Mouse (Mus musculus): Measurements from ENCODE around the gene Lsm10. TPM values are rescaled to one million over a fixed set of nuclear protein-coding genes. Genes with fewer than 3 reads are reported as not detected.

Gene Lsm10
- polyA plus RNA-seq, 1 experiment, result 41.9 TPM

GRCm38 (mm10) chr4:126097711-126098253, 1.4 kb downstream of the Lsm10 start:
- H3K4me1 ChIP-seq (ENCODE audit: control insufficient read depth, insufficient read depth, low read length), result peaks cover 6% of the 10 kb centered on the region
- H3K4me3 ChIP-seq (ENCODE audit: control insufficient read depth, low read depth, low read length), result no peak overlapping the region
- TF ChIP-seq POLR2A (IDR thresholded peaks at IDR 0.05; ENCODE audit: control insufficient read depth, low read depth, low read length) (no peak), CTCF (IDR thresholded peaks at IDR 0.05; ENCODE audit: control insufficient read depth, insufficient read depth, insufficient replicate concordance, low read depth, low read length) (no peak)
- H3K27me3 ChIP-seq (ENCODE audit: control insufficient read depth, insufficient read depth, low read length), result no peaks in the 10 kb centered on the region
- H3K36me3 ChIP-seq (ENCODE audit: control insufficient read depth, insufficient read depth, low read length), result no peaks in the 10 kb centered on the region
- no peak overlapping the region for H3K27ac ChIP-seq (ENCODE audit: control insufficient read depth, insufficient read depth, low read depth, low read length)

- Histone ChIP-seq H3K27me3 (ENCODE audit: control insufficient read depth, insufficient read depth, low read length) (no peaks in the 10 kb centered on the region), H3K27ac (ENCODE audit: control insufficient read depth, insufficient read depth, low read depth, low read length) (no peak overlapping the region), H3K4me1 (ENCODE audit: control insufficient read depth, insufficient read depth, low read length) (peaks cover 9% of the 10 kb centered on the region), H3K36me3 (ENCODE audit: control insufficient read depth, insufficient read depth, low read length) (no peaks in the 10 kb centered on the region), H3K4me3 (ENCODE audit: control insufficient read depth, low read depth, low read length) (no peak overlapping the region)
- TF ChIP-seq CTCF (IDR thresholded peaks at IDR 0.05; ENCODE audit: control insufficient read depth, insufficient read depth, insufficient replicate concordance, low read depth, low read length), result no peak
- TF ChIP-seq POLR2A (IDR thresholded peaks at IDR 0.05; ENCODE audit: control insufficient read depth, low read depth, low read length), result no peak
Observed at GRCm38 (mm10) chr4:126099365-126099764, 2.9 kb downstream of the Lsm10 start.

GRCm38 (mm10) chr4:126100764-126101163, 4.3 kb downstream of the Lsm10 start:
- TF ChIP-seq POLR2A (IDR thresholded peaks at IDR 0.05; ENCODE audit: control insufficient read depth, low read depth, low read length) (no peak), CTCF (IDR thresholded peaks at IDR 0.05; ENCODE audit: control insufficient read depth, insufficient read depth, insufficient replicate concordance, low read depth, low read length) (no peak)
- Histone ChIP-seq H3K4me3 (ENCODE audit: control insufficient read depth, low read depth, low read length) (no peak overlapping the region), H3K27ac (ENCODE audit: control insufficient read depth, insufficient read depth, low read depth, low read length) (no peak overlapping the region), H3K36me3 (ENCODE audit: control insufficient read depth, insufficient read depth, low read length) (no peaks in the 10 kb centered on the region), H3K27me3 (ENCODE audit: control insufficient read depth, insufficient read depth, low read length) (no peaks in the 10 kb centered on the region), H3K4me1 (ENCODE audit: control insufficient read depth, insufficient read depth, low read length) (peaks cover 16% of the 10 kb centered on the region)

- TF ChIP-seq CTCF (IDR thresholded peaks at IDR 0.05; ENCODE audit: control insufficient read depth, insufficient read depth, insufficient replicate concordance, low read depth, low read length) (no peak), POLR2A (IDR thresholded peaks at IDR 0.05; ENCODE audit: control insufficient read depth, low read depth, low read length) (no peak)
- H3K4me1 ChIP-seq (ENCODE audit: control insufficient read depth, insufficient read depth, low read length), result peaks cover 16% of the 10 kb centered on the region
- H3K27me3 ChIP-seq (ENCODE audit: control insufficient read depth, insufficient read depth, low read length), result no peaks in the 10 kb centered on the region
- no peaks in the 10 kb centered on the region for H3K36me3 ChIP-seq (ENCODE audit: control insufficient read depth, insufficient read depth, low read length)
- H3K4me3 ChIP-seq (ENCODE audit: control insufficient read depth, low read depth, low read length), result no peak overlapping the region
- peak overlapping the region; percentile 83; the same call in 1 of the 2 replicates for H3K27ac ChIP-seq (ENCODE audit: control insufficient read depth, insufficient read depth, low read depth, low read length)
Observed at GRCm38 (mm10) chr4:126102061-126102841, 5.8 kb downstream of the Lsm10 start.

GRCm38 (mm10) chr4:126103057-126103581, 6.7 kb downstream of the Lsm10 start:
- Histone ChIP-seq H3K27ac (ENCODE audit: control insufficient read depth, insufficient read depth, low read depth, low read length) (peak overlapping the region; percentile 83), H3K27me3 (ENCODE audit: control insufficient read depth, insufficient read depth, low read length) (no peaks in the 10 kb centered on the region), H3K4me1 (ENCODE audit: control insufficient read depth, insufficient read depth, low read length) (peaks cover 16% of the 10 kb centered on the region), H3K4me3 (ENCODE audit: control insufficient read depth, low read depth, low read length) (peak overlapping the region; percentile 94), H3K36me3 (ENCODE audit: control insufficient read depth, insufficient read depth, low read length) (no peaks in the 10 kb centered on the region)
- TF ChIP-seq CTCF (IDR thresholded peaks at IDR 0.05; ENCODE audit: control insufficient read depth, insufficient read depth, insufficient replicate concordance, low read depth, low read length) (no peak), POLR2A (IDR thresholded peaks at IDR 0.05; ENCODE audit: control insufficient read depth, low read depth, low read length) (no peak)

GRCm38 (mm10) chr4:126103590-126104068, 7.2 kb downstream of the Lsm10 start, which contains the start of gene Stk40:
TSS of gene Stk40 (plus strand) at chr4:126103957.
- Histone ChIP-seq H3K36me3 (ENCODE audit: control insufficient read depth, insufficient read depth, low read length) (no peaks in the 10 kb centered on the region), H3K27me3 (ENCODE audit: control insufficient read depth, insufficient read depth, low read length) (no peaks in the 10 kb centered on the region), H3K4me1 (ENCODE audit: control insufficient read depth, insufficient read depth, low read length) (peaks cover 18% of the 10 kb centered on the region), H3K4me3 (ENCODE audit: control insufficient read depth, low read depth, low read length) (peak within 1 kb of the TSS; percentile 94), H3K27ac (ENCODE audit: control insufficient read depth, insufficient read depth, low read depth, low read length) (peak within 1 kb of the TSS; percentile 83)
- peak; percentile 91 for TF ChIP-seq POLR2A (IDR thresholded peaks at IDR 0.05; ENCODE audit: control insufficient read depth, low read depth, low read length)
- TF ChIP-seq CTCF (IDR thresholded peaks at IDR 0.05; ENCODE audit: control insufficient read depth, insufficient read depth, insufficient replicate concordance, low read depth, low read length), result peak; percentile 30; the same call in 1 of the 2 replicates
